Mouse (Mus musculus) granulocyte monocyte progenitor cell, adult 5-6 weeks (primary cell): Measurements from ENCODE around the gene Alyref. TPM values are rescaled to one million over a fixed set of nuclear protein-coding genes. Genes with fewer than 3 reads are reported as not detected.
"Not testable (repeated sequence)": the region's sequence is repeated elsewhere in the genome, so short reads cannot be mapped to it uniquely, and the experiment has no call there.

Source experiments
- ATAC-seq: replicated peaks from 2 replicates; pipeline ENCODE4 v1.8.0; 2016; ENCODE audit warnings: mild to moderate bottlenecking, moderate TSS enrichment, inconsistent platforms; ENCODE audit not compliant: poor library complexity, severe bottlenecking
- total RNA-seq, 2 experiments: library from RNA; stranded (forward) in 1 of 2; stranded (reverse) in 1 of 2; fragments of 200-712, 200-1000 nt in 1 of 2; fragments of >200 nt in 1 of 2; fragmentation: Nextera tagmentation in 1 of 2; gene quantifications; 2 replicates each; pipeline ENCODE4 v1.2.3; 2014 to 2017

The Alyref gene
- total RNA-seq, 2 experiments from 2014 or later, result 161 to 430 TPM

GRCm38 (mm10) chr11:120608241-120609034, 10.3 kb upstream of the Alyref start, which contains the start of gene Npb:
Npb (plus strand) TSS chr11:120608477.
- ATAC-seq, result no peak

- ATAC-seq, result no peak
Observed at GRCm38 (mm10) chr11:120606764-120607163, 8.6 kb upstream of the Alyref start.

- no peak for ATAC-seq
Observed at GRCm38 (mm10) chr11:120605667-120606066, 7.5 kb upstream of the Alyref start.

GRCm38 (mm10) chr11:120603545-120603944, 5.4 kb upstream of the Alyref start:
- ATAC-seq, result no peak

- ATAC-seq, result no peak
Observed at GRCm38 (mm10) chr11:120600716-120601115, 2.6 kb upstream of the Alyref start.

GRCm38 (mm10) chr11:120598990-120599549, 905 bp upstream of the Alyref start:
- no peak for ATAC-seq

- ATAC-seq, result 0 out of 2 replicates have a peak, but pooled peaks have one; percentile 4
Observed at GRCm38 (mm10) chr11:120597240-120598235, 627 bp downstream of the Alyref start.

GRCm38 (mm10) chr11:120588531-120588930, 9.6 kb downstream of the Alyref start:
- no peak for ATAC-seq

- ATAC-seq, result no peak
Observed at GRCm38 (mm10) chr11:120583937-120584336, 14.2 kb downstream of the Alyref start.

- ATAC-seq, result not testable (repeated sequence)
Observed at GRCm38 (mm10) chr11:120582982-120583293, 15.2 kb downstream of the Alyref start.

- ATAC-seq, result no peak
Observed at GRCm38 (mm10) chr11:120582268-120582981, 15.7 kb downstream of the Alyref start.

- ATAC-seq, result peak; percentile 73
Observed at GRCm38 (mm10) chr11:120581490-120582267, 16.5 kb downstream of the Alyref start, which contains the start of gene Arhgdia. Arhgdia (minus strand) TSS chr11:120581624.

- peak; percentile 6; the same call in 1 of the 2 replicates for ATAC-seq
Observed at GRCm38 (mm10) chr11:120580871-120581331, 17.3 kb downstream of the Alyref start.

GRCm38 (mm10) chr11:120580190-120580589, 18.0 kb downstream of the Alyref start:
- peak; percentile 21 for ATAC-seq

GRCm38 (mm10) chr11:120579316-120580107, 18.7 kb downstream of the Alyref start:
- 0 out of 2 replicates have a peak, but pooled peaks have one; percentile 20 for ATAC-seq

- ATAC-seq, result no peak
Observed at GRCm38 (mm10) chr11:120578694-120579243, 19.4 kb downstream of the Alyref start.

- ATAC-seq, result no peak
Observed at GRCm38 (mm10) chr11:120578024-120578693, 20.0 kb downstream of the Alyref start.
